Mouse (Mus musculus) embryonic fibroblast, embryonic 13.5 days (primary cell): ENCODE measurements around the gene Ankrd11.

Source experiments
- CTCF ChIP-seq: IDR thresholded peaks from 2 replicates; pipeline ENCODE4 v1.5.1; 2011; ENCODE audit warnings: mild to moderate bottlenecking, control low read depth, low read length, moderate library complexity, borderline replicate concordance; ENCODE audit not compliant: insufficient read depth
- POLR2A ChIP-seq: IDR thresholded peaks from 2 replicates; pipeline ENCODE4 v1.6.1; 2011; ENCODE audit warnings: low read depth, mild to moderate bottlenecking, control low read depth, low read length, moderate library complexity

DNA sequence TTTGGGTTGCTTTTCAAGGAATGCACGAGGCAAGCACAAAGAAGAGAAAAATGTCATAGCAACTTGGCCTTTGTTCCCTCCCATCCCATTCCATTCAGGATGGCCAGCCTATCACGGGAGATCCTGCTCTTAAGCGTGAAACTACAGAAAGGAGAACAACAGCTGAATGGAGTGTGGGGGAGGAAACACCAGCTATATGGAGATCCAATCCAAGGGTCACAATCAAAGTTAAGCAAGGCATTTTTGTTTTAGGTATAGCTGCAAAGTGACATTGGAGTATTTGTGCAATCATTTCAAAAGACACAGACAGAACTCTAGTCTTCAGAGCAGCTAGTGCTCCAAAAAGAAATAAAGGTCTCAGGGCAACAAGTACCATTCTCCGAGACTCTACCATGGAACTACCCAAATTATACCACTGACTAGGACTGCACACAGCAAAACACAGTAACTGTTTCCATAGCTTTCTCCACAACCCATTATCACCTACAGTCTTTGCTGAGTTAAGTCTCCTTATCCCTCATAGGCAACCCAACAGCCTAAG is 1.9 kb downstream of the Ankrd11 start:
- no peak for TF ChIP-seq POLR2A
- TF ChIP-seq CTCF: no peak
